Mouse (Mus musculus) spleen, adult 18-20 months (tissue): ENCODE measurements at regions not wholly inside any gene's neighbourhood (a gene's known extent, or its start where the extent isn't known, plus 50 kb on each side); places are given as distances from the start of the nearest gene placed in this dataset.

Experiments
- DNase-seq, 2 experiments: peaks; one replicate each; pipeline ENCODE4 v3.0.0; 2022; ENCODE audit warnings: mixed read lengths in 2 of 2

DNA sequence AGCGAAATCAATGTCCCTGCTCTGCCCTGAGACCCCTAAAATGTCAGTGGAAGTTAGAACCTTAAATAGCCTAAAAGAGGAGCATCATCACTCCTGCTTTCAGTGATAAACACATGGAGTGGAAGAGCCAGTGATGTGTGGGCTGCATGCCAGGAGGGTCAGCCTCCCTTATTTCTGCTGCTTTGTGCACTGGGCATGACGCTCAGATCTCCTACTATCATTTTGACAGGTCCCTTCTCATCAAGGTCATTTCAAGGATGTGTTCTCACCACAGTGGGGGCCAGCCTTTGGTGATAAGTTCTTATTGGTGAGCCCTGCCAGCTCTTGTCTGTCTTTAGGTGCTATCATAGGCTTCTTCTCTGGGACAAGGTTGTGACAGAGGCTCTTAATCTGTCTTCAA, 215.5 kb upstream of the Dynlrb2 start:
- no peak for DNase-seq

GRCm38 (mm10) chr8:116283990-116284389, 220.8 kb upstream of the Dynlrb2 start:
- DNase-seq: no peak

DNA sequence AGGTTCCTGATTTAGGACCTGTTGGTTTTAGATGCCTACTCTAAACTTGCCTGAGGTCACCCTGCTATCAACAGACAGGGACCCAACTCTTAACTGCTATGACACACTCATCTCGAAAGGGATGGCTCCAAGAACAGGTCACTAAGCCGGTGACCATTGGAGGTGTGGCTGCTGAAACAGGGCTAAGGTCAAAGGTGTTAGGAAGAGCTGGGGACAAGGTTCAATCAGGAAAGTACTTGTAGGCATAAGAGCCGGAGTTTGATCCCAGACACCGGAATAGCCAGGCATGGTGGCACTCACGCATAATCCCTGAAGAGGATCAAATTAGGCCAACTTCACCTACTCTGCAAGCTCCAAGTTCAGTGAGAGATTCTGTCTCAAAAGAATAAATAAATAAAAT, 222.4 kb upstream of the Dynlrb2 start:
- no peak for DNase-seq

DNA sequence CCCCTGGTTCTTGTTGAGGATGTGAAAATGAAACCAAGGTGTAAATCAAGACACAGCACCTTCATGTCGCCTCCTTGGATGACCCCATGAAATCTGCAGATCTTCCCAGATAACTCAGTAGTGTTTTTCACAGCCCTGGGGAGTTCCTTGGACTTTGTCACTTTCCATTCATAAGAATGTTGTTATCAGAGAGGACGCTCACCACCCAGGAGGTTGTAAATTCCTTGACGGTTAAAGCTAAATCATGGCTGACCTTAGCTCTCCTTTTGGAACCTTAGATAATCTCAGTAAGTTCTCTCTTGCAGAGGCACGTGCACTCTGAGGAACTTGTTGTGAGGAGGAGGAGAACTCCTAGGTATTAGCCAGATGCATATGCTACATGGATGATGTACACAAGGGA, 229.8 kb upstream of the Dynlrb2 start:
- DNase-seq: no peak

DNA sequence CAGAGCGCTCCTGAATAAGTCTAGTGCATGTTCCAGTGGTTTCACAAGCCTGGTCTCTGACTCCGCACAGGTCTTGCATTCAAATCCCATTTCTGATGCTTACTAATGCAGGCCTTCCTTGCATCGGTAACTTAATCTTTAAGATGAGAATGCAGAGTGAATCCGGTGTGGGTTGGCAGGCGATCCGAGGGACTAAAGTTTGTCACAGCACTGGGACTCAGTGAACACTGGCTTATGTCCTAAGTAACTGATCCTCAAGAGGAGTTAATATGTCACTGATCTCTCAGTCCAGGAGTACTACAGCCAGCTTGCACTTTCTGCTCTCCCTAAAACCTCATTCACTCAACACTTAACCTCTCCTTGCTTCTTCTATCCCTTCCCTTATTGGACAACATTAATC, 233.5 kb upstream of the Dynlrb2 start:
- DNase-seq: no peak

DNA sequence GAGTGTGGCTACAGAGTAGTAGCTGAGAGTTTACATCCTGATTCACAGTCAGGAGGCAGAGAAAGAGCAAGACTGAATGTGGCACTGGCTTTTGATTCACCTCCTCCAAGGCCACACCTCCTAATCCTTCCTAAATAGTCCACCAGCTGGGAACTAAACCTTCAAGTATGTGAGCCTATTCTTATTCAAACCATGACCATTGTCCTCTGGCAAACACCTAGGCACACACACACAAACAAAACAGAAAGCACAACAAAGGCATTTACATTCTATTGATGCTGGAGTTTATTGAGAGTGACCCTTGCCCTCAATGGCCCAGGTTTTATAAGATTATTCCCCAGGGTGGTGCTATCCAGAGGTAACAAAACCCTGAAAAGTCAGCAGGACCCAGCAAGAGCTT, 235.4 kb upstream of the Dynlrb2 start:
- DNase-seq: no peak

DNA sequence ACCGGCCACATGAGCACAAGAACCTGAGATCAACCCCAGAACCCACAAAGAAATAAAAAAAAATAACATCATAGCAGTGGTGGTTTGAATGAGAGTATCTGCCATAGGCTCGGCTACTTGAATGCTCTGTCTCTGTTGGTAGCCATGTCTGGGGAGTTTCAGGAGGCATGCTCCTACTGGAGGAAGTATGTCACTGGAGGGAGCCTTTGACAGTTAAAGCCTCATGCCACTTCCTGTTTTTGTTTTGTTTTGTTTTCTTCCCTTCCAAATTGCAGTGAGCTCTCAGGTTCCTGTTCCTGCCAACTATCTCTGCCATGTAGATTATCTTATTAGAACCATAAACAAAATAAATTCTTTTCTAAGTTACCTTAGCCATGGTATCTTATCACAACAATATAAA, 236.1 kb upstream of the Dynlrb2 start:
- no peak for DNase-seq

DNA sequence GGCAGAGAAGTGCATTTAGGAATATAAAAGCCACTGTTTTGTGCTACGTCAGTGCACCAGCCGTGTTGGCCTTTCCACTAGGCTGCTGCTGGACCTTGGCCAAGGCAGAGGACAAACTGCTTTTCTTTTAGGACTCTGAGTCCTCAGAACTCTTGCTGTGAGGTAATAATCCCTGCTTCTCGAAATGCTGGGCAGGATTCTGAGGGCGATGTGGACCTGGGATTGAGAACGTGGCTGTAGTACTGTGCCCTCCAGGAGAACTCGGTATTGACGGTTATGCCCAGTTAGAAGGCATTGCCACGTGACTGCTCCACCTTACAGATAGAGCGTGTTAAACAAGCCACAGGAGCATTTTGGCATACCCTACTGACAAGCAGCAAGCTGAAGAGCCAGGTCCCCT, 236.6 kb upstream of the Dynlrb2 start:
- no peak for DNase-seq

- DNase-seq: no peak
Measured at GRCm38 (mm10) chr8:116267021-116267420, 237.8 kb upstream of the Dynlrb2 start.

DNA sequence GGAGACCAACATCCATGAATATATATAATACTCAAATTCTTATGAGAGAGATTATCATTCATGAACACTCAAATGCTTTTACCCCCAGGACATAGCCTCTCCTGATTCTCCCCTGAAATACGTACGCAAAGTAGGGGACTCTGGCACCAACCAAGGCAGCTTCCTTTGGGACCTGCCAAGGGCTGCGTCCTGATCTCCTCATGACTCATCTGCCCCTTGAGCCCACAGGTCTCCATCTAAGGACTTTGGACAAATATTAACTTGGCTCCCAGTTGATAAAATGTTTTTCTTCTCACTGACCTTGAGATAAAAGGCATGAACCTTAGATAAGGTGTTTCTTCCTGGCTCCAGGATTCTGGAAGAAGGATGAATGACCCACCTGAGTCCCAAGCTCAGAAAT, 239.2 kb upstream of the Dynlrb2 start:
- no peak for DNase-seq

DNA sequence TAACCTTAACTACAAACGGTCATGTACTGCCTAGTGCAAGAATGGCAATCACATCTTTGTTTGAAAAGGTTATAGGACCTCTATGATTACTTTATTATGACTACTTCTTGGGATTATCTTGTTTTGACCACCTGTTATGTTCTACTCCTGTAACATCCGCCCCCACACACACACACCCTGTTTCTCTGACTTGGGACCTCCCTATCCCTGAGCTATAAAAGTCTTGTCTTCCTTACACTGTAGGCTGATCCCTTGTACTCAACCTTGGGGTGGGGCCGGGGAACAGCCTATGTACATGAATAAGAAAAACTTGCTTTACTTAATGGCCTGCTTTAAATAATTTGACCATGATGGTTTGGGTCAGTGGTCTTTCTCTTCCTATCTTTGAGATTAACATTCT, 240.7 kb upstream of the Dynlrb2 start:
- no peak for DNase-seq

GRCm38 (mm10) chr8:116261286-116261685, 243.5 kb upstream of the Dynlrb2 start:
- DNase-seq: no peak

DNA sequence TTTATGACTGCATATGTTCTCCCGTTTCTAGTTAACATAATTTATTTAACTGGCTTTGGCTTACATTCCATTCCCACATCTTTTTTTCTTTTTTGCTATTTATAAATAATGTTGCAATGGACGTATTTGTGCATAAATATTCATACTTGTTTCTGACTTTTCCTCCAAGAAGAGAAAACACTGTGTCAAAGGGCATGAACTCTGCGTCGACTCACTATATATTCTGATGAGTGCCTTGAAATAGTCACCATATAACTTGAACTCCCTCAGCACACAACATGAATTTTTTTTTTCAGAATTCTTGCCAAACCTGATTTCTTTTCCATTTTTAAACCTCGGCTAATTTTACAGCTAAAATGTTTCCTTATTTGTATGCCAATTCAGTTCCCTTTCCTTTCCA, 249.4 kb upstream of the Dynlrb2 start:
- DNase-seq: no peak

DNA sequence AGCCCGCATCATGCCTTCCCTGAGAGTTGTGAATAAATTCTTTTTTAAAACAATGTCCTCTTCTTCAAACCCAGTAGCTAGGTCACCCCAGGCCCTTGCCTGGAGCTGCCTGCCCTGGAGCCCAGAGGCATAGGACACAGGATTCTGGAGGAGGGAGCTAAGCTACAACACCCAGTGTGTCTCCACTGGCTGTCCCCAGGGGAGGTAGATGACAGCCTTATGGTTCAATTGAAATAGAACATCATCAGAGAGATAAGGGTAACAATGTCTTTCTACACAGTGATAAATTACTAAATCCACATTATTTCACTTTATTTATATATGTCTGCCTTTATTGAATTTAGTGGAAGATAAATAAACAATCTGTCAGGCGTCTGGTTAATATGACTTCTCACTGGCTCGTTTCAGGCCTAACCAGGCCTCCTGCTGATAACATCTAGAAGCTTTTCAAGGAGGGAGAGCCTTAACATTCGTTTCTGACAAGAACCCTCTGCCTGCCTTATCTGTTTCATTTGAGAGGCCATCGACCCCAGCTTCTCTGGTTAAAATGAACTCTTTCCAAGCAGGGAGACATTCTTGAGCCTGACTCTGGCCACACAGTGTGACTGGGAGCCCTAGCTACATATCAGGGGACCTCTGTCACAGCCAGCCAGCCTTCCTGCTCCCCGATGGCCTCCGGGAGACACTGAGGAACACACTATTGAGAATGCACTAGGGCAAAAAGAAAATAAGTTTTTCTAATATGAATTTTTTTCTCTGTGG, 252.1 kb upstream of the Dynlrb2 start:
- DNase-seq: no peak

- DNase-seq: no peak
Measured at GRCm38 (mm10) chr8:116248398-116248797, 256.4 kb upstream of the Dynlrb2 start.

DNA sequence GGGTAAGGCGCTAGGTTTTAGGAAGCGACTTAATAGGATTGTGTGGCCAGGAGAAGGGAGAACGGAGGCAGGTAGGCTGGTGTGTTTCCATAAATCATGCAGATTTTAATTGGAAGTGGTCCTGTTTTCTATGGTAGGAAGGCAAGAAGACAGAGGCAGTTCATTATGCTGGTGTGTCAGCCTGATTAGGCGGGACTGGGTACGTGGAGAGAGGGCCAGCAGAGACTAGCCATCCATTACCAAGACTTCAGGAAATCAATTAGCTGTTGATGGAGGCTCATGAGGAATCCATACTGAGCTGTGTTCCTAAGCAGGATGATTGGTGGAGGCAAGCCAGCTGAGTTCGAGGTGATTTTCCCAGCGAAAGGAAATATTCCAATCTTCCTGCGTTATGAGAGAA, 261.3 kb upstream of the Dynlrb2 start:
- no peak for DNase-seq

- DNase-seq: no peak
Measured at GRCm38 (mm10) chr8:116242972-116243371, 261.8 kb upstream of the Dynlrb2 start.

- no peak for DNase-seq
Measured at GRCm38 (mm10) chr8:116241987-116242242, 262.9 kb upstream of the Dynlrb2 start.

DNA sequence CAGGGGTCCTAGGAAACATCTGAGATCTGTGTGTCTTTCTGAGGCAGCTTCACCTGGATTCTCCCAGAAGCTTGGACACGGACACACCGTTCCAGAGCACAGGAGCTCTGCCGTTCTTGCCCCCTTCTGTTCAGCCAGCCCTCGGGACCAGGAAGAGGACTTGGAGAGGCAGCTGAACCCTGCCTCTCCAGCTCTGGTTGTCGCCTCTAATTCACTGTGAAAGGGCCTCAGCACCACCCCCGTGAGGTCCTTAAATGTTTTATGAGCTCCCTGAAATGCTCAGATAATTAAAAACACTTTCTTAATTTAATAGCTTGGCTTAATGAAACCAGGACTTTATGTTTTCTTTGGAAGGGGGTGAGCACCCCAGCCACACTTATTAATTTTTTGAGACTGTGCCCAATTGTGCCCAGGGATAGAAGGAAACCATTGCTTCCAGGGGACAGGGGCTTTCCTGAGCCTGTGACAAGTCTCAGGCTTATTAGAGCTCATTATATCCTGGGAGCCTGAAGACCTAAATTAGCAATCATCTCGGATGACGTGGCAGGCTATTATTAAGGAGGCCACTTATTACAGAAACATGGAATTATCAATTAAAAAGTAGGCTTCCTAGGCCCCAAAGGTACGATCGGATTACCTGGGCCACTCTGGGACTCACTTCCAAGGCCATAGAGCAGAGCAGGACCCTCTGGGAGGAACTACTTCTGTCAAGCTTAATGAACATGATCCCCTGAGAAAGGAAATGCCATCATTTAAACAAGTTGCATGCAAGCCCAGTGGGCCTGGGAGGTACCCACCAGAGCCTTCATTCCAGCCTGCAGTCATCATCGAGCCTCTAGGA, 263.4 kb upstream of the Dynlrb2 start:
- no peak for DNase-seq

GRCm38 (mm10) chr8:116238670-116239069, 266.1 kb upstream of the Dynlrb2 start:
- no peak for DNase-seq

DNA sequence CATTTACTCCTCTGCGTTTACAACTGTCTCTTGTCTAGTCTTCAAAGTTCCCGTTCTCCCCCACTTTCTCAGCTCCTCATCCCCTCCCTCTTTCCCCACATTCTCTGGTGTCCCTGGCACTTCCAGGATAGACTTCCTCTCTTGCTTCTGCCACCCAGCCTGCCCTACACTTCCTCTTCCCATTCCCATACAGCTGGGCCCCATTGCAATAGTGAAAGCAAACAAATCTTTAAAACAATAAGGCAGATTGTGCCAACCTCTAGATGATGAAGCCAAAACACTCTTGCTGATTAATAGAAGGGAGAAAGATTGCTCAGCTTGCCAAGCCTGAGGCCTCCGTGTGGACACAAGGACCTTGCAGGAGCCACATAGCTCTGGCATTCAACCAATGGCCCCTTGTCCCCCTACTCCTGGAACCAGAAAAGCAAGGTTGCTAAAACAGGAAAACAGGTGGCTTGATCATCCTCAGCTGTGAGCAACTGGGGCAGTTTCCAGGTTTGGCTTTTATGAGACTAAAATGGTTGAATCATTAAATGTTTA, 267.1 kb upstream of the Dynlrb2 start:
- no peak for DNase-seq

DNA sequence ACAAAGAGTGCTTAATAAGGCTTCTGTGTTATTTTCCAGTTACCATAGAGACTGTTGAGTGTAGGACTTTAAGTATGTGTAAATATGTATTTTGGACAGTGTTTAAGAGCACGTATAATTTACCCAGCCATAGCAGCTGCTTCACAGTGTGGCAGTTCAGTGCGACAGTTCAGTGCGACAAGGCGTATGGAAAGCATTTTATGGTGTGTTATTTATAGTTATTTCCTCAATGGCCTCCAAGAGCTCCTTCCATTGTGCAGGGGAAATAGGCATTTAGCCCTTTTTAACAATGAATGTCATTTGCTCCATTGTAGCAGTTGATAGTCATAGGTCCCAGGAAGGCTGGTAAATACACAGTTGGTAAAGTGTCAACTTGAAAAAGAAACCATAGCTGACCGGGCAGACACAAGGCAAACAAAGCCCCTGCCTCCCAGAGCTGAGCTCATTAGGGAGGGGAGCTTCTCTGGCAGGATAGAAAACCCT, 275.1 kb upstream of the Dynlrb2 start:
- DNase-seq: no peak

GRCm38 (mm10) chr8:116227003-116227402, 277.8 kb upstream of the Dynlrb2 start:
- no peak for DNase-seq

GRCm38 (mm10) chr8:116223235-116223634, 281.5 kb upstream of the Dynlrb2 start:
- no peak for DNase-seq
